Comparison of ENCODE assay signal across 28 mouse cellular contexts in the genomic region with DNA sequence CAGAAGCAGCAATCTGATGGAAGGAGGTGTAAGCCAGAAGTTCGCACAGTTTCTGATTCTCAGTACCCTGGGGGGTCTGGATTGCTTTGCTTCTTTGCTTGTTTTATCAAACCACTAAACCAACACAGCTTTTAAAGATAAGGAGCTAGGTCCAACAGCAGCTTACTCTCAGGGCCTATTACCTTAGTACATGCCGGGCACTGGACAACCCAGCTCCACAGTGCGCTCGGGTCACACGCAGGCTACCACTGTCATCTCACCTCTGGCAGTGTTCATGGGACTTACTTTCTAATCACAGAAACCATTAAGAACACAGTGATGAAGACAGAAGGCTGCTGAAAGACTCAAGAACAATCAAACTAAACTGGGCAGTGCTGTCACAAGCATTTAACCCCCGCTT. TPM values are rescaled to one million over a fixed set of nuclear protein-coding genes. Genes with fewer than 3 reads are reported as not detected.
DNase-seq lines count a peak whose midpoint lies in the region; ATAC-seq and TF ChIP-seq lines count a peak whose summit lies in the region.
"Had no signal": no experiment of that assay in that cellular context is flagged by ENCODE, and none has a peak within 500 bp of the region (broad histone marks: within the 10 kb centered on the region; RNA-seq: fewer than 3 reads in every experiment).

No protein-coding gene starts in this region.

- H3K36me3 ChIP-seq in heart, postnatal 0 days (replicated peaks; ENCODE audit: control insufficient read depth, insufficient read depth, low read length), result peaks cover 27% of the 10 kb centered on the region
- H3K36me3 ChIP-seq in macrophage (ENCODE audit: inconsistent target), result no peaks in the 10 kb centered on the region
- H3K36me3 ChIP-seq: intestine, embryonic 15.5 days had no signal

- no peak overlapping the region for H3K4me3 ChIP-seq in gastrocnemius, adult 2 months
- no peak overlapping the region for H3K4me3 ChIP-seq in heart, postnatal 0 days (ENCODE audit: low read depth, low read length)
- no peak overlapping the region for H3K4me3 ChIP-seq in macrophage (ENCODE audit: inconsistent target)
- H3K4me3 ChIP-seq: embryonic facial prominence, embryonic 13.5 days; heart, adult 2 months; hindbrain, embryonic 12.5 days; intestine, embryonic 15.5 days; limb, embryonic 12.5 days; liver, embryonic 15.5 days; midbrain, embryonic 10.5 days; myocyte; neural tube, embryonic 12.5 days had no signal

- no peak for DNase-seq in gastrocnemius, adult 2 months
- no peak for DNase-seq in gastrocnemius, postnatal 14 days
- no peak for DNase-seq in heart, postnatal 0 days (ENCODE audit: low spot score)
- no peak for DNase-seq in heart, adult 9 months (ENCODE audit: low spot score in 2 of 2)
- no peak for DNase-seq in urinary bladder, postnatal 14 days (ENCODE audit: low spot score)
- no peak for DNase-seq in layer of hippocampus, adult 8-10 months (ENCODE audit: low spot score in 2 of 2)
- DNase-seq: adrenal gland, postnatal 14 days; cerebellum, adult 18-20 months; cerebellum, postnatal 10 days; gastrocnemius, postnatal 36 days; heart, adult 2 months; heart, postnatal 14 days; kidney, adult 8-10 months; kidney, postnatal 4 days; lung, embryonic 14.5 days; lung, postnatal 14 days; thymus, postnatal 14 days had no signal

- no peak overlapping the region for H3K4me2 ChIP-seq in heart, postnatal 0 days (ENCODE audit: low read depth, low read length)
- H3K4me2 ChIP-seq: embryonic facial prominence, embryonic 13.5 days; hindbrain, embryonic 12.5 days; intestine, embryonic 15.5 days; limb, embryonic 12.5 days; liver, embryonic 15.5 days; lung, embryonic 14.5 days; neural tube, embryonic 12.5 days had no signal

- peak overlapping the region; percentile 1; the same call in 1 of the 2 replicates for H3K27ac ChIP-seq in gastrocnemius, adult 2 months
- peak overlapping the region; percentile 69 for H3K27ac ChIP-seq in heart, postnatal 0 days (ENCODE audit: low read depth)
- peak overlapping the region; percentile 73; the same call in 1 of the 2 replicates for H3K27ac ChIP-seq in macrophage
- H3K27ac ChIP-seq: embryonic facial prominence, embryonic 13.5 days; hindbrain, embryonic 12.5 days; hindbrain, postnatal 0 days; intestine, embryonic 15.5 days; kidney, postnatal 0 days; limb, embryonic 12.5 days; liver, embryonic 15.5 days; midbrain, embryonic 10.5 days; neural tube, embryonic 12.5 days had no signal

- no peak overlapping the region for H3K9ac ChIP-seq in heart, postnatal 0 days (replicated peaks; ENCODE audit: low read depth, low read length)
- H3K9ac ChIP-seq: embryonic facial prominence, embryonic 13.5 days; hindbrain, embryonic 12.5 days; intestine, embryonic 15.5 days; limb, embryonic 12.5 days; liver, embryonic 15.5 days; lung, embryonic 14.5 days; neural tube, embryonic 12.5 days had no signal

- TF ChIP-seq CTCF in gastrocnemius, adult 2 months (IDR thresholded peaks at IDR 0.05), result no peak
- TF ChIP-seq CTCF in heart, postnatal 0 days (IDR thresholded peaks at IDR 0.05; ENCODE audit: low read depth), result no peak

- peaks cover 36% of the 10 kb centered on the region for H3K4me1 ChIP-seq in heart, postnatal 0 days (ENCODE audit: control insufficient read depth, insufficient read depth)
- H3K4me1 ChIP-seq: limb, embryonic 12.5 days; midbrain, embryonic 10.5 days; neural tube, embryonic 12.5 days had no signal

- H3K79me2 ChIP-seq in macrophage (ENCODE audit: inconsistent target), result peaks cover 52% of the 10 kb centered on the region; the same call in 1 of the 2 replicates

- H3K27me3 ChIP-seq in heart, postnatal 0 days (ENCODE audit: control insufficient read depth, insufficient read depth, low read length), result no peaks in the 10 kb centered on the region
- H3K27me3 ChIP-seq: embryonic facial prominence, embryonic 13.5 days; hindbrain, embryonic 12.5 days; intestine, embryonic 15.5 days; limb, embryonic 12.5 days; liver, embryonic 15.5 days; neural tube, embryonic 12.5 days had no signal

- 44% methylated on average over 6 of the region's 6 CpGs for WGBS in heart, postnatal 0 days
- WGBS in macrophage (ENCODE audit: missing documents), result 97% methylated on average over 6 of the region's 6 CpGs

- H3K9me3 ChIP-seq in heart, postnatal 0 days (replicated peaks; ENCODE audit: control insufficient read depth, low read length), result no peaks in the 10 kb centered on the region
- H3K9me3 ChIP-seq: embryonic facial prominence, embryonic 13.5 days; hindbrain, embryonic 12.5 days; intestine, embryonic 15.5 days; limb, embryonic 12.5 days; liver, embryonic 15.5 days; midbrain, embryonic 10.5 days; neural tube, embryonic 12.5 days had no signal

- intact Hi-C loops in gastrocnemius, adult 2 months (cut with DNase I), result no loop called here
- intact Hi-C loops in gastrocnemius, postnatal 14 days (cut with DNase I; ENCODE audit: low total_unique reads), result no loop called here

- ATAC-seq in heart, postnatal 0 days (ENCODE audit: insufficient read depth, low read depth), result peak; percentile 10; the same call in 1 of the 2 replicates
- ATAC-seq: intestine, embryonic 15.5 days had no signal

- TF ChIP-seq EP300 in heart, postnatal 0 days (IDR thresholded peaks at IDR 0.05; ENCODE audit: low read depth), result no peak

RNA-seq across cellular contexts. Expression of a gene that starts 36.3 kb away (rescaled TPM):
- total RNA-seq in gastrocnemius, adult 2 months (2021), result 100 to 1,000 TPM; 105 to 114 TPM
- 100 to 1,000 TPM; 121 to 129 TPM for total RNA-seq in gastrocnemius, postnatal 14 days (2021)
- total RNA-seq in heart, postnatal 0 days (2014; rRNA removed; ENCODE audit: low replicate concordance), result 305 and 331 TPM in 2 replicates
- polyA plus RNA-seq in heart, postnatal 0 days (2015; fragmentation: Nextera tagmentation; extraction: Ambion mirVana), result 301 and 312 TPM in 2 replicates
- total RNA-seq in macrophage (2018; cell fraction: chromatin; rRNA removed), result 100 to 1,000 TPM; 101 to 757 (median 226) TPM
- 1,000 to 10,000 TPM in 1 of 26 experiments, 100 to 1,000 TPM in 25; 168 to 1,050 (median 432) TPM for total RNA-seq in macrophage (2018; cell fraction: cytosol; rRNA removed)
- total RNA-seq in macrophage (2018; cell fraction: nucleus; rRNA removed), result 1,000 to 10,000 TPM in 5 of 26 experiments, 100 to 1,000 TPM in 21; 283 to 1,667 (median 734) TPM
- 523 to 1,267 TPM (median 707 TPM) in 3 replicates for polyA plus RNA-seq in macrophage (2018)
- total RNA-seq in layer of hippocampus, adult 8-10 months (2022), result 100 to 1,000 TPM; 453 to 504 (median 482) TPM

RNA-seq across cellular contexts. Expression of a gene that starts 43.7 kb away (rescaled TPM):
- under 1 TPM in 1 of 2 experiments, not detected in 1; 0.08 TPM for total RNA-seq in gastrocnemius, adult 2 months (2021)
- under 1 TPM; 0.16 to 0.35 TPM for total RNA-seq in gastrocnemius, postnatal 14 days (2021)
- total RNA-seq in heart, postnatal 0 days (2014; rRNA removed; ENCODE audit: low replicate concordance), result 3.3 TPM in 2 replicates
- polyA plus RNA-seq in heart, postnatal 0 days (2015; fragmentation: Nextera tagmentation; extraction: Ambion mirVana), result 0.23 and 0.60 TPM in 2 replicates
- total RNA-seq in macrophage (2018; cell fraction: chromatin; rRNA removed), result 1 to 10 TPM; 1.1 to 6.3 (median 2.7) TPM
- 1 to 10 TPM; 1.8 to 6.9 (median 3.5) TPM for total RNA-seq in macrophage (2018; cell fraction: cytosol; rRNA removed)
- total RNA-seq in macrophage (2018; cell fraction: nucleus; rRNA removed), result 10 to 100 TPM in 1 of 26 experiments, 1 to 10 TPM in 25; 2.8 to 10.1 (median 4.9) TPM
- 2.1 to 4.9 TPM (median 3.5 TPM) in 3 replicates for polyA plus RNA-seq in macrophage (2018)
- total RNA-seq in layer of hippocampus, adult 8-10 months (2022), result 10 to 100 TPM in 1 of 4 experiments, 1 to 10 TPM in 1, under 1 TPM in 2; 0.70 to 14.8 (median 5.4) TPM
- total RNA-seq: gastrocnemius, postnatal 36 days had no signal

Comparison
In these comparisons a context has a peak if more than half of its experiments do, and no peak if none do; other contexts are left out.
1. H3K27ac ChIP-seq: peak in every context shown above with its lines; median percentile 73 in macrophage; 69 in heart, postnatal 0 days; 1 in gastrocnemius, adult 2 months.